Mouse (Mus musculus) embryonic fibroblast, embryonic 13.5 days (primary cell): ENCODE results near the gene Fes.

Source experiments
- CTCF ChIP-seq: IDR thresholded peaks from 2 replicates; pipeline ENCODE4 v1.5.1; 2011; ENCODE audit warnings: mild to moderate bottlenecking, control low read depth, low read length, moderate library complexity, borderline replicate concordance; ENCODE audit not compliant: insufficient read depth
- POLR2A ChIP-seq: IDR thresholded peaks from 2 replicates; pipeline ENCODE4 v1.6.1; 2011; ENCODE audit warnings: low read depth, mild to moderate bottlenecking, control low read depth, low read length, moderate library complexity

DNA sequence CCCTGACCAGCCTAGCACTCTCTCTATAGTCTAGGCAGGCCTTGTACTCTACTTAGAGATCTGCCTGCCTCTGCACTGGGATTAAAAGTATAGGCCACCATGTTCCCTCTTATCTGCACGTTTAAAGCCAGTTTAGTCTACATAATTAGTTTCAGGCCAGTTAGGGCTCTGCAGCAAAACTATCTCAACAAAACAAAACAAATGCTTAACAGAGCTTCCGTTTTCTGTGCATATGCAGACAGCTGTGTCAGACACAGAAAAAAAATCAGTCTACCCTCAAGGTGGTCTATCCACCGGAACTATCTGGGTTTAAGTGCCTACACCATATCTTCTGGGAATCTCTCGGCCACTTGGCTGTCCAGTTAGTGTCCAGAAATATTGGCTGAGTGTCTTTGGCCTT is 14.4 kb downstream of the Fes start:
- no peak for TF ChIP-seq CTCF
- no peak for TF ChIP-seq POLR2A
